Mouse (Mus musculus) cerebellum, postnatal 36 days (tissue): Measurements from ENCODE around the gene Ptk6.

Experiments
- DNase-seq, 2 experiments: peaks; one replicate each; pipeline ENCODE4 v3.0.0; 2021 to 2022; ENCODE audit warnings: mixed read lengths in 2 of 2

Gene Ptk6

GRCm38 (mm10) chr2:181202422-181202821, at the start of gene Ptk6:
Ptk6 (minus strand) TSS chr2:181202789.
- DNase-seq: no peak

DNA sequence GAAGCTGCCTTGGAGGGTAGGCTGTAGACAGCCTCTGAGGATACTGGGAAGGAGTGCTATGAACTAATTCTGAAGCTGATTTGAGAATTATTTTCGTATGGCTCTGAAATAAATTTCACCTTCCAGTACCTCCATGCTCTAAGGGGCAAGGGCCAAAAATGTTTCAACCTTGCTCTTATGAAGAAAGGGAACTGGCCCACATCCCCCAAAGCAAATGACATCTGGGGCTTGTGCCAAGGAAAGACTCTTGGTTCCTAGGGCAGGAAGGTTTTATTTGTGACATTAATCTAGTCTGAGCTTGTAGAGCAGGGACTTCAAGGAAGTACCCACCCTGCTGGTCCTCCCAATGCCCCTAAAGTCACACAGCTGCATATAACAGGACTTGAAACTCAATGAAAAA, 49.3 kb upstream of the Ptk6 start:
- DNase-seq: no peak

GRCm38 (mm10) chr2:181249217-181249616, 46.6 kb upstream of the Ptk6 start:
- no peak for DNase-seq

GRCm38 (mm10) chr2:181245031-181245430, 42.4 kb upstream of the Ptk6 start:
- no peak for DNase-seq

- no peak for DNase-seq
These were observed 41.3 kb upstream of the Ptk6 start for GRCm38 (mm10) chr2:181243706-181244394.

DNA sequence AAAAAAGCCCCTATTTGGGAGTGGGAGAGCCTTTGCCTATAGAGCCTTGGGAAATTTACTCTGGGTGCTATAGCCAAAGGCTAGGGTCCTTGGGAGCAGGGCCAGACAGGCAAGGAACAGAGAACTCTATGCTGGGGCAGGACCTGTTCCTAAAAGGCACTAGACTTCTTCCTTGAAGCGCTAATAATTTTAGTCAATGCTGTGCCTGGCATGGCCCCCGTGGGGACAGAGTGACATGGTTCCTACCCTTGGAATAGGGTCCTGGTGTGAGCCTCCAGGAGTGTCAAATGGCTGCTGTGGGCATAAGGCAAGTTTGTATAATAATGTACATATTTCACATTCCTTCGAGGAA, 39.7 kb upstream of the Ptk6 start:
- DNase-seq: no peak

GRCm38 (mm10) chr2:181241602-181242313, 39.2 kb upstream of the Ptk6 start, which contains the start of gene Helz2:
Helz2 (minus strand) TSS chr2:181242027.
- no peak for DNase-seq

GRCm38 (mm10) chr2:181240806-181241440, 38.3 kb upstream of the Ptk6 start:
- no peak for DNase-seq

DNA sequence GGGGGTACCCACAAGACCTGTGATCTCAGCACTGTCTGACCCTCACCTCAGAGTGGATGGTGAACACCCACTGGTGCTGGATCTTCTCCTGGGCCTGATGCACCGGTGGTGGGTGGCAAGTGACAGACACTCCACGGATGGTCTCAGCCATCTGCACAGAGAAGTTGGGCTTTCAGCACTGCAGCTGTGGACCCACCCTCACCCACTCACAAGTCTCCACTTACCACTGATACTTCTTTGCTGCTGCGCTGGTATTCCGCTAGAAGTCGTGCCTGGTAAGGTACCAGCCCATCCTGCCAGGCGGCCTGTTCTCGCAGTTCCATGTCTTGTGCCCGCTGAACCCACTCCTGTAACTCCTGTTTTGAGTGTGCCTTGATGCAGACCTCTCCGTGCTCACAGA, 36.7 kb upstream of the Ptk6 start:
- no peak for DNase-seq

- no peak for DNase-seq
These were observed 36.3 kb upstream of the Ptk6 start for GRCm38 (mm10) chr2:181238861-181239260.

- no peak for DNase-seq
These were observed 35.6 kb upstream of the Ptk6 start for GRCm38 (mm10) chr2:181238091-181238610.

GRCm38 (mm10) chr2:181237251-181238014, 34.8 kb upstream of the Ptk6 start:
- DNase-seq: no peak

GRCm38 (mm10) chr2:181235681-181236566, 33.3 kb upstream of the Ptk6 start:
- DNase-seq: no peak

GRCm38 (mm10) chr2:181234680-181235079, 32.1 kb upstream of the Ptk6 start:
- DNase-seq: no peak

DNA sequence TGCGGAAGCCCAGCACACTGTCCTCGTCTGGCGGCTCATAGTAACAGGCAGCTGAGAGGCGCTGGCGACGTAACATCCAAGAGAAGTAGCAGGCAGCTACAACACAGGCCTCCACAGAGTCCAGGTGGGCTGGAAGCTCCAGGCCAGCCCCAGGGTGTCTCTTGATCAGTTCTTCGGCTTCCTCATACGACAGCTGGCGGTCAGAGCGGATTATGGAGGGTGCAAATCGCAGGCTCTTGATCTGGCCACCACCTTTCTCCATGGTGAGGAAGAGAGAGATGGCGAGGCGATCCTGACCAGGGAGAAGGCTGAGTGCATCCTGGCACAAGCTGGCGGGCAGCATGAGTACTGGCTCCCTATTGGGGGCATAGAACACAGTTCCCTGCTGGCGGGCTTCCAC, 30.9 kb upstream of the Ptk6 start:
- no peak for DNase-seq

GRCm38 (mm10) chr2:181231171-181231570, 28.6 kb upstream of the Ptk6 start:
- peak; percentile 42 to 70 for DNase-seq

DNA sequence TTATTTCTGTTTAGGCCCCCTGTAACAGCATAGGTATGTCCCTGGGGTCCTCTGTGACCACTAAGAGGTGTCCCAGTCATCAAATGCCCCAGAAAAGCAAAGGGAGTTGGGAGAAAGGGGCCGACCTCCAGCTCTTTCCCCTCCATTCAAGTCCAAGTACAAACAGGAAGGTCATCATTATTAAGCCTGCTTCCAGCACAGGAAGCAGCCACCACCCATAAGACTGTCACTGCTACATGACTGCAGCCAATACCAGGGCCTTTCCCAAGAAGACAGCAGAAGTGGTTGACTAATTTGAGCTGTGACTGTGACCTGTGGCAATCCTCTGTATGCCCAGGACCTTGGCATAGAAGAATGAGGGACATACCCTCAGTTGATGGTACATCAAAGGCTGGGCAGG, 25.7 kb upstream of the Ptk6 start:
- DNase-seq: no peak

DNA sequence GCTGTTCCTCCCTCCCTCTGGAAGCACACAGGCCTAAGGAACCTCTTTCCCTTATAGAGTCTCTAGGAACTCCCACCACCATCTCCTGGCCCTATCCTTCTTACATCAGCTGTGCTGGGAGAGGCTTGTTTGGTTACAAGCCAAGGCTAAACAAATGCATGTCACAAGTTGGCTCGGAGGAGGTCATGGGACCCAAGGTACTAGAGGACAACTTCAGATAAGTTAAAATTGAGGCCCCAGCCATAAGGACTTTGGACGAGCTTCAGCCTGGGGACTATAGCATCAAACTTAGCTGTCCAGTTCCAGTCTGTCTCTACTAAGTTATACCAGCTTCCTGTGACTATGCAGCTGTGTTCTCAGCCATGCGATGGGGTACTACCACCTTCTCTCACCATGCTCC, 24.5 kb upstream of the Ptk6 start:
- no peak for DNase-seq

DNA sequence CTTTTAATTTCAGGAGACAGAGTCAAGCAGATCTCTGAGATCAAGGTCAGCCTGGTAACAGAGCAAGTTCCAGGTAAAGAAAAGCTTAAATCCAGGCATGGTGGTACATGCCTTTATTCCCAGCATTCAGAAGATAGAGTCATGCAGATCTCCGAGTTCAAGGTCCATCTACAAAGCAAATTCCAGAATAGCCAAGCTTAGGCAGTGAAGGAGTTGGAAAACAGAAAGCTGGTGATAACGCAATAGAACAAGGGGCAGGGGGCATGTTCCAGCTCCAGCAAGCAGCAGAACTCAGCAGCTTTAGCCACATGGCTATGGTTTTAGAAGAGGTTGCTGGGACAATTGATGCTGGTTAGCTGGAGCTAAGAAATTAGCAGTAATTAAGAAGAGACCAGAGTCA, 22.4 kb upstream of the Ptk6 start:
- DNase-seq: no peak

- peak; percentile 36 to 37 for DNase-seq
These were observed 17.8 kb upstream of the Ptk6 start for GRCm38 (mm10) chr2:181220361-181220760.

- DNase-seq: peak; percentile 53 to 58
These were observed 17.1 kb upstream of the Ptk6 start, which contains the start of gene Fndc11 for GRCm38 (mm10) chr2:181219538-181220216. Fndc11 (plus strand) TSS chr2:181220013.
